Mouse (Mus musculus): ENCODE measurements around the gene Btbd9.

GRCm38 (mm10) chr17:30525405-30526295 is 50.6 kb downstream of the Btbd9 start:
- TF ChIP-seq FLI1 (IDR thresholded peaks at IDR 0.05; ENCODE audit: low read length) (no peak), GATA1 (IDR thresholded peaks at IDR 0.05; ENCODE audit: borderline replicate concordance, low read length) (no peak)

All from megakaryocyte, embryonic 14.5 days (primary cell).